ENCODE assay signal across 11 mouse cellular contexts in the genomic region with DNA sequence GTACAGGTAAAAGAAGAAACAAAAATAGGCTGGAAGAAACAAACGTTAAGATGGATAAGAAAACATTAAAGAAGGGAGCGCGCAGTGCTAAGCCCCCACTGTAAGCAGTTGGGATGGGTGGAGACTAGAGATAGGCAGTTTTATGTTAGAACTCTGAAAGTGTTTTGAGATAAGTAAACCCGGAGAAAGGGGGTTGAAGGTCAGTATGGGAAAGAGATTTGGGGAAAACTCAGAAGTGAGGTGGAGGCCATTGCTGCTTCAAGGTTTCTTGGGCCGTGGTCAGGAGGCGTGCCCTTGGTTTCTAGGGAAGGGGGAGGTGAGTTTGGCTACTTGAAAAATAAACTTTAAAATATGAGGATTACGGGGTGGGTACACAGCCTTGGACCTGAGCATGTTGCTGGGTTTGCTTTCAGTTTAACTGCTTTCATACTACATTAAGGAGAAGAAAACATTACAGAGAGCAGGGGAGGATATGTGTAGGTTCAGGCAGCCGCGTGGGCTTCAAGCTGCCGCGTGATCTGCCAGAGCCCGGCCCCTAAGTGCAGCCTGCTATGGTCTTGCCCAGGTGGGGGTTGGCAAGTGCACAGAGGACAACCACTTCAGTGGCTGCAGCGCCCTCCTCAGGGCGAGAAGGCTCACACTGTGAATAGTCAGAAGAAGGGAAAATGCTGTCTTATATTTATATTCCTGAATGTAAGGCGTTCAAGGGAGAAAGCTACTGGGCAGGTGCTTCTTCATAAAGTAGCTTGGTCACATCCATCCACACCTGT. TPM values are rescaled to one million over a fixed set of nuclear protein-coding genes. Genes with fewer than 3 reads are reported as not detected.
DNase-seq lines count a peak whose midpoint lies in the region; ATAC-seq and TF ChIP-seq lines count a peak whose summit lies in the region.
"Had no signal": no experiment of that assay in that cellular context is flagged by ENCODE, and none has a peak within 500 bp of the region (broad histone marks: within the 10 kb centered on the region; RNA-seq: fewer than 3 reads in every experiment).

No protein-coding gene starts in this region.

- 47% methylated on average over 15 of the region's 15 CpGs for WGBS in kidney, postnatal 0 days

- no peaks in the 10 kb centered on the region for H3K36me3 ChIP-seq in kidney, postnatal 0 days (ENCODE audit: insufficient read depth, low read length)
- H3K36me3 ChIP-seq: embryonic facial prominence, embryonic 15.5 days; midbrain, embryonic 12.5 days had no signal

- intact Hi-C loops in left cerebral cortex, postnatal 25 days (cut with DNase I): no loop called here
- intact Hi-C loops in gastrocnemius, postnatal 36 days (cut with DNase I): no loop called here

- H3K27me3 ChIP-seq in kidney, postnatal 0 days (ENCODE audit: insufficient read depth, low read length): no peaks in the 10 kb centered on the region
- H3K27me3 ChIP-seq: embryonic facial prominence, embryonic 15.5 days; midbrain, embryonic 12.5 days; Patski had no signal

- H3K4me3 ChIP-seq in kidney, postnatal 0 days (replicated peaks; ENCODE audit: low read depth, low read length): no peak overlapping the region
- H3K4me3 ChIP-seq: embryonic facial prominence, embryonic 15.5 days; midbrain, embryonic 12.5 days had no signal

- H3K4me1 ChIP-seq in kidney, postnatal 0 days (replicated peaks; ENCODE audit: insufficient read depth, low read length): no peaks in the 10 kb centered on the region
- H3K4me1 ChIP-seq: embryonic facial prominence, embryonic 15.5 days; midbrain, embryonic 12.5 days had no signal

- H3K9me3 ChIP-seq in kidney, postnatal 0 days (replicated peaks; ENCODE audit: low read length): no peaks in the 10 kb centered on the region
- H3K9me3 ChIP-seq: embryonic facial prominence, embryonic 15.5 days; midbrain, embryonic 12.5 days had no signal

- peak; percentile 33; the same call in 1 of the 2 replicates for TF ChIP-seq CTCF in kidney, postnatal 0 days (IDR thresholded peaks at IDR 0.05; ENCODE audit: low read depth)

- no peak overlapping the region for H3K9ac ChIP-seq in kidney, postnatal 0 days (ENCODE audit: low read depth, low read length)
- H3K9ac ChIP-seq: embryonic facial prominence, embryonic 15.5 days; midbrain, embryonic 12.5 days had no signal

- H3K27ac ChIP-seq in kidney, postnatal 0 days: no peak overlapping the region
- H3K27ac ChIP-seq: embryonic facial prominence, embryonic 15.5 days; midbrain, embryonic 12.5 days had no signal

- ATAC-seq in kidney, postnatal 0 days (replicated peaks; ENCODE audit: low FRiP score, low read depth): no peak
- ATAC-seq: Patski had no signal

- peak; percentile 21 for DNase-seq in kidney, postnatal 0 days (ENCODE audit: low spot score)
- DNase-seq in kidney, postnatal 25 days: no peak
- DNase-seq in adrenal gland, postnatal 10 days: peak; percentile 61
- peak; percentile 32 to 62 for DNase-seq in left cerebral cortex, postnatal 25 days (ENCODE audit: low spot score in 2 of 2)
- DNase-seq in right cerebral cortex, adult 2 months (ENCODE audit: low spot score in 2 of 2): peak; percentile 48 to 61
- no peak for DNase-seq in Muller cell, postnatal 12 days (ENCODE audit: inconsistent ontology term)
- DNase-seq in neural tube, embryonic 10.5 days (ENCODE audit: extremely low spot score, low spot score): no peak
- DNase-seq in gastrocnemius, postnatal 36 days: no peak

- no peak overlapping the region for H3K4me2 ChIP-seq in kidney, postnatal 0 days (ENCODE audit: low read length)
- H3K4me2 ChIP-seq: embryonic facial prominence, embryonic 15.5 days; midbrain, embryonic 12.5 days had no signal

RNA-seq across cellular contexts. Expression of gene 4930562C15Rik, which starts 3.4 kb away (rescaled TPM):
- polyA plus RNA-seq in kidney, postnatal 0 days (2015; fragmentation: Nextera tagmentation; extraction: Ambion mirVana): 0.14 TPM in 1 of 2 replicates, not detected in the other
- total RNA-seq in adrenal gland, postnatal 10 days (2021): not detected
- total RNA-seq in left cerebral cortex, postnatal 25 days (2021): not detected
- not detected for total RNA-seq in gastrocnemius, postnatal 36 days (2021)

RNA-seq across cellular contexts. Expression of gene Cdip1, which starts 41.7 kb away (rescaled TPM):
- polyA plus RNA-seq in kidney, postnatal 0 days (2015; fragmentation: Nextera tagmentation; extraction: Ambion mirVana): 81.1 and 91.2 TPM in 2 replicates
- total RNA-seq in adrenal gland, postnatal 10 days (2021): 100 to 1,000 TPM; 126 to 148 TPM
- 100 to 1,000 TPM; 193 to 204 TPM for total RNA-seq in left cerebral cortex, postnatal 25 days (2021)
- 10 to 100 TPM; 63.2 to 80.0 TPM for total RNA-seq in gastrocnemius, postnatal 36 days (2021)

RNA-seq across cellular contexts. Expression of gene Ubald1, which starts 48.3 kb away (rescaled TPM):
- polyA plus RNA-seq in kidney, postnatal 0 days (2015; fragmentation: Nextera tagmentation; extraction: Ambion mirVana): 39.4 and 41.5 TPM in 2 replicates
- 10 to 100 TPM; 29.2 to 31.3 TPM for total RNA-seq in adrenal gland, postnatal 10 days (2021)
- 10 to 100 TPM; 86.6 to 88.2 TPM for total RNA-seq in left cerebral cortex, postnatal 25 days (2021)
- 10 to 100 TPM; 31.9 to 38.9 TPM for total RNA-seq in gastrocnemius, postnatal 36 days (2021)

RNA-seq across cellular contexts. Expression of gene Mgrn1, which starts 54.2 kb away (rescaled TPM):
- polyA plus RNA-seq in kidney, postnatal 0 days (2015; fragmentation: Nextera tagmentation; extraction: Ambion mirVana): 85.9 and 99.0 TPM in 2 replicates
- 100 to 1,000 TPM in 1 of 2 experiments, 10 to 100 TPM in 1; 88.0 to 106 TPM for total RNA-seq in adrenal gland, postnatal 10 days (2021)
- 100 to 1,000 TPM; 200 to 206 TPM for total RNA-seq in left cerebral cortex, postnatal 25 days (2021)
- total RNA-seq in gastrocnemius, postnatal 36 days (2021): 10 to 100 TPM; 49.4 to 52.7 TPM

Comparison
In these comparisons a context has a peak if more than half of its experiments do, and no peak if none do; other contexts are left out.
1. DNase-seq: peak in kidney, postnatal 0 days (single experiment), adrenal gland, postnatal 10 days (single experiment), left cerebral cortex, postnatal 25 days (2 of 2) and right cerebral cortex, adult 2 months (2 of 2); none in kidney, postnatal 25 days (0 of 2), Muller cell, postnatal 12 days (single experiment), neural tube, embryonic 10.5 days (single experiment) and gastrocnemius, postnatal 36 days (0 of 2).